Mouse (Mus musculus) cerebellum, adult 11 months (tissue): Measurements from ENCODE around the gene Klf15.

ENCODE experiments used
- DNase-seq: peaks from one replicate; pipeline ENCODE4 v3.0.0; 2022

The Klf15 gene

DNA sequence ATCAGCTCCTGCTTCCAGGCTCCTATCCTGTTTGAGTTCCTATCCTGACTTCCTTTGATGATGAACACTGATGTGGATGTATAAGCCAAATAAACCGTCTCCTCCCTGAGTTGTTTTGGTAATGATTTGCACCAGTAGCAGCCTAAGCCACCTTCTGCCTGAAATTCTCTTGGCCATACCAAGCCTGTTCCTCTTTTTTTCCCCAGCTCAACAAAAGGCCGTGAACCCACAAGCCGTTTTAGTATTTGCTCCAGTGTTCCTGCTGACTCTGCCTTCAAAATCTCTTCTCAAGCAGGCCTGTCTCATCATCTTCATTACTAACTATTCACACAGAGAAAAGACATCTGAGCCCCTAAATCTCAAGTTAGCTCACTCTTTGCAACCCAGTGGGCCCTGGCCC, 31.8 kb downstream of the Klf15 start:
- DNase-seq = no peak

DNA sequence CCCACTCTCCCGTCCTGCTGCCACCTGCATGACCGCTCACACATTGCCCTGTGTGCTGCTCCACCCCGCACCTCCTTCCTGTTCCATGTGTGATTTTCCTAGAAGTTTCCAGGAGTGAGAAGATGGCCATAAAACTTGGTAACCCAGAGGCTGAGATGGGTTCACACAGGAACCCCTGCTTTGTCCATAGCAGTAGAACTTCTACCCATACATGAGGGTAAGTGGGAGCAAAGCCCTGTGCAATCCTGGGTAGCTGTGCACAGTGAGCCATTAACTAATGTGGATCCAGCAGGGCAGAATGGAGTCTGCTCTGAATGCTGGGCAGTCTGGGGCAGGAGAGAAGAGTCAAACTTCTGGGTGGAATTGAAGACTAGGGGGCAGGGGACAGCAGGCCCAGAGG, 32.2 kb downstream of the Klf15 start:
- DNase-seq = no peak

DNA sequence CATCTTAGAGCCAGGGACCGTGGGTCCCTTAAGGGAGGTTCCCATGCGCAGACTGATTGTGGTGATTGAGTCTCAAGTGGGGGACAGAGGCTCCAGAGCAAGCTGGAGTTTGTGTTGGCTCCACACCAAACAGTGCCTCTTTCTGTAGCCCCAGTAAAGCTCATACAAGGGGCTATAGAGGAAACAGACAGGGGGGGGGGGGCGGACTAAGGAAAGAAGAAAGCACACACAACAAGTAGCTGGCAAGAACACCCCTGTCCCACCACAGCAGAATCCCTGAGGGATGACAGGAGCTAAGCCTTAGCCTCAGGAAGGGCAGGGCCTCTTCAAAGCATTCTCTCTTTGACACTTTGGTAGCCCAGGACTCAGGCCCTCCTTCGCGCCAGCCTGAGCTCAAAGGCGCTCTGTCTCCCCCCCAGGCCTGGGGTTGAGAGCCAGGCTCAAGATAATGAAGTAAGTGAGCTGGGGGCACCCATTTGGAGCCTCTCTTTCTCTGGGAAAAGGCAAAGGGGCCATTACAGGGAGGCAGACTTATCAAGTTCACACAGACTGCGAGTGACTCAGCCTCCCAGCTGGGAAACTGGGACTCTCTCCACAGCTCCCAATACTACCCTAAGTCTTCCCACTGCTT, 33.0 kb downstream of the Klf15 start:
- DNase-seq = no peak

DNA sequence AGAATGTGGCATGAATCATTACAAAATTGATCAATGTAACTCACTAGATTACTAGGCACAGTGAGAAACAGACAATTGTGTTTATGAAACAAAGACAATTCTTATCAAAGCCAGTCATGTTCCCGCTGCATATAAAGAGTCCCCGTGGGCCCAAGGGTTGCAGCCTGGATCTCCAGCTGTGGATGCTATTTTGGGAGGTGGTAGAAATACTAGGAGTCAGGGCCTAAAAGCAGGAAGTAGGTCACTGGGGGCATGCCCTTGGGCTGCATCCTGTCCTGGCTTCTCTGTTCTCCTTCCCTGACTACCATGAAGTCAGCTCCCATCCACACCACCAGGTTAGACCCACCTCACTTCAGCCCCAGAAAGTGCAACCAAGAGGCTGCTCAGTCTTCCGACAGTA, 33.8 kb downstream of the Klf15 start:
- no peak for DNase-seq

DNA sequence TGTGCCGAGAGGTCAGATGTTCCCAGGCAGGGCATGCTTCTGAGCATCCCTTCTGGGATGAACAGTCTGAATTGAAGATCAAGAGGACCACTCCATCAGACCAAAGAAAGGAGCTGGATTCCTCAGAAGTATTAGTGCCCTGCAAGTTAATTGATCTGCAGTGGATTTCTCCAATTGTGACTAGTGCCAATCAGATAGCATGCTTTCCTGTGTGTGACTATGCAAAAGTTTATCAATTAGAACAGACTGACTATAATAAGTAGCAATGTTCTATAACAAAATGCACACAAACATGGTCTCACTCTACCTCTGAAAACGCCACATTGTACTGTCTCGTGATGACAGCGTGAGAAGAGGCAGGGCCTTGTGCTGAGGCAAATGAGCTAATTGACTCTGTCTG, 37.1 kb downstream of the Klf15 start:
- DNase-seq = no peak

DNA sequence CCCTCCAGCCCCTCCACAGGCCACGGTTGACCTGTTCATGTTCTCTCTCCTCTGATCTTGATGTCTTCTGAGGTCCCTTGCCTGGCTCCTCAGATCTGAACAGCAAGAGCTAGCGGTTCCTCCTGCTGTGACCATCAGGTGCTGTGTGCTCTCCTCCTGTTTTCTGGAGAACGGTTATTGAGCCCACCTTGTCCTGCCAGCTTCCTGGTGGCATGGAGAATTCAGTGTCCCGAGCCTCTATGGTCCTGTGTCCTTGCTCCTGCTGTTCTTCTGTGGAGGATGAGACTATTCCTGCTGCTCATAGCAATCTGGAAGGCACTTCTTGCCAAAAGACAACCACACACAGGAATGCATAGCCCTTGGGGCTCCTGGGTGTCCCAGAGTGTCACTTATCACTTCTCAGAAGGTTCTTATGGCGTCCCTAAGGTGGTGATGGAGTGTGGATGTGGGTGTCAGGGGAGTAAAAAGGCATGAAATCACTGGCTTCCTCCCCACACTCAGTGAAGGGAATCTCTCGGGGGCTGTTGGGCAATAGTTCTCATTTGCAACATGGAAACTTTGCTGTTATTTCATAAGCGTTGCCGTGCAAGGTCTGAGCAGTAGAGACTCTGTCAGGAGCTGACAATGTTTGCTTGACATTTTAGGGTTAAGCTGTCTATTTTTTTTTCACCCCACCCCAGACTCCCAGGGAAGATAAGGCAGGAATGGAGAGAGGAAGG, 39.0 kb downstream of the Klf15 start:
- DNase-seq = no peak

DNA sequence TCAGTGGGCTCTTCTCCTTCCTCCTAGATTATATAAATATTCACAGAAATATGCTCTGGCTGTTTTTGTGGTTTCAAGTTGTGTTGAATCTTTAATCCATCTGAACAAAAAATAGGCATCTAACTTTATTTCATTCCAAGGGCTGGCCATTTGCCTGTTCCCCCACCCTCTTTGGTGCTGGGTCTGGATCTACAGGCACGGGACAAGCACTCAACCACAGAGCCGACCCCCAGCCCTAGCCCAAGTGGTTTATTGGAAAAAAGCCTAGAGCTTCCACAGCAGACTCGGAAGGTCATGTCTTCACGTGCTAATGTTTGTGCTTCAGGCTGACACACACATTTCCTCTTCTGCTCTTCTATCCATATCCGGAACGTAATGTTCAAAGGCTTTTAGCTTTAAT, 43.5 kb downstream of the Klf15 start:
- no peak for DNase-seq

DNA sequence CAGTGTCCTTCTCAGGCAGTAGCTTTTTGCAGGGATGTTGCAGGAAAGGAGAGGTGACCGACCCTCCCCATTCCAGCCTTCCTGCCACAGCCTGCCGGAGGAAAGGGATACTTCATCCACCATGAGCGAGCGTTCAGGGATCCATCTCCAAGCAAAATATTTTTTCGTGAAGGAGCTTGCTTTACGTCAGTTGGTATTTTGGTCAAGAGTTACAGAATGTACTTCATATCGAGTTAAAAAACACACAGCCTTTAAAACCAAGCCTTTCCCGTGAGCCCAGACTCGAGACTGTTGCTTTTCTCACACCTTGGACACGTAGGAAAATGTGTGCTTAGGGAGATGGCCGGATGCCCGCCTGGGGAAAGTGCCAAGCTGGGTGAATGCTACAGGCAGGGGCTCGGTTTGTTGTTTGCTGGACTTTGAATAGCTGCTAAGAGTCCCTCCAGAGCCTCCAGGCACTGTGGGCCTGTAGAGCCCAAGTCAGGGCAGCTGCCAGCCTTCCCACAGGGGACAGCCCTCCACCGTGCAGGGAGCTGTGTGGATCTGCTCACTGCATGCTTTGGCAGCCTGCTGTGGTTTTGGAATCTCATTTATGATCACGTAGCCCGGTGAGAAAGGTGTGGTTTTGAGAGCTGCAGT, 44.4 kb downstream of the Klf15 start:
- DNase-seq = peak; percentile 82

DNA sequence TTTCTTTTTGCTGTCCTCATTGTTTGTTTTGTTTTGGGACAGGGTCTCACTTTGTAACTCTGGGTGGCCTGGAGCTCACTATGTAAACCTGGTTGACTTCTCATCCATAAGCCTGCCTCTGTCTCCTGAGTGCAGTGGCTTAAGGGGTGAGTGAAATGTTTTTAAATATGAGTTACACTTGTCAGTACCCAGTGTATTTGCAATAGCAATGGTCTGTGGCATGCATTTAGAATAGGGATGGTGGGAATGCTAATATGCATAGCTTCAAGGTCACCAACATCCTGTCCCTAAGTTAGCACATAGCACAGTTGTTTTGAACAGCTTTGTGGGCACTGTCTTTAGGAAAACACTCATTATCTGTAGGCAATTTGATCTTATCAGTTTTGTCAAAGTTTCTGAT, 45.1 kb downstream of the Klf15 start:
- no peak for DNase-seq

DNA sequence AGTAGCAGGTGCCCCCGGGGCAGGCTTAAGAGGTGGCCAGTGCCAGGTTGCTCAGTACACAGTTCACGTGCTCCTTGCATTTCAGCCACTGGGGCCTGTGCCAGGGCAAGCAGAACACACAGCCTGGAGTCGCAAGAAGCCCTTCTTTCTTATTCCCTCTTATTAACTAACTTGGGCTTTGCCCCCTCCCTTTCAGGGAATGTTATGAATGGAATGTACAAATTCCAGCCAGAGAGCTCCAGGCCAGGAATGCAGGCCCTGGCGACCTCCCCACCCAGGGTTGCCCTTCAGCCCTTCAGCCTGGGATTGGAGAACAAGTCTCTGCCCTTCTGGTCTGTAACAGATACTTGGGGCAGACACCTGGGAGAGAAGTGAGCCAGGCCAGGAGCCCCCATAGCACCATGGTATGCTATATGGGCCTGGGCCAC, 45.8 kb downstream of the Klf15 start:
- no peak for DNase-seq

DNA sequence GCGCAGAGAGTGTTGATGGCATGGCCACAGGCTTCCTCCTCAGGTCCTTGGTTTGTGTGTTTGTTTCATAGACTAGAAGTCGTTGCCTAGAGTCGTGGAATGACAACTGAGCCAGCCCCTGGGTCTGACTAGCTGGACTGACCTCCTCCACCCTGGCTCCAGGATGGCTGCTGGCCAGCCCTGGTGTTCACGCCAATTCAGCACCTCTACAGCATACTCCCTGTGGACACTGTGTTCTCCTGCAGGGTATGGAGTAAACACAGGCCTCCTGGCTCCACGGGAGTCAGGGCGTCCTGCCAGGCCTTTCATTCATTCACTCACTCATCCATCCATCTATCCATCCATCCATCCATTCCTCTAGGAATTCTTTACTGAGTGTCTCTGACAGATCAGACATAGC, 46.7 kb downstream of the Klf15 start:
- DNase-seq = no peak

DNA sequence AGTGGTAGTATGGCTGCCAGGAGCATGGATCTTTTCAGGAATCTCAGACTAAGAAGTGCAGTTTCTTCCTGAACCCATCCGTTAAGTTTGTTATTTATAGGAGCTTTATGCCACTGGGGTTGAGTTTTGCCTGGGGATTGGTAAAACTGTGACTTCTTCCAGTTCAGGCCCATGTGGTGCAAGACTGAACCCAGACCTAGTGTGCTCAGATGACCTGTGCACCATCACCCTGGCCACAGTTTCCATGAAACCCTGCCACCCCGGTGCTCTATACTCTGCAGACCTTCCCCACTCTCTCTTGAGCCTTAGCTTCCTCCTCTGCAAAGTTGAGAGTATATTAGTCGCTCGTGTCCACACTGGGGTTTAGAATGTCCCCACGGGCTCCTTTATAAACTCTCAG, 50.0 kb downstream of the Klf15 start:
- no peak for DNase-seq

DNA sequence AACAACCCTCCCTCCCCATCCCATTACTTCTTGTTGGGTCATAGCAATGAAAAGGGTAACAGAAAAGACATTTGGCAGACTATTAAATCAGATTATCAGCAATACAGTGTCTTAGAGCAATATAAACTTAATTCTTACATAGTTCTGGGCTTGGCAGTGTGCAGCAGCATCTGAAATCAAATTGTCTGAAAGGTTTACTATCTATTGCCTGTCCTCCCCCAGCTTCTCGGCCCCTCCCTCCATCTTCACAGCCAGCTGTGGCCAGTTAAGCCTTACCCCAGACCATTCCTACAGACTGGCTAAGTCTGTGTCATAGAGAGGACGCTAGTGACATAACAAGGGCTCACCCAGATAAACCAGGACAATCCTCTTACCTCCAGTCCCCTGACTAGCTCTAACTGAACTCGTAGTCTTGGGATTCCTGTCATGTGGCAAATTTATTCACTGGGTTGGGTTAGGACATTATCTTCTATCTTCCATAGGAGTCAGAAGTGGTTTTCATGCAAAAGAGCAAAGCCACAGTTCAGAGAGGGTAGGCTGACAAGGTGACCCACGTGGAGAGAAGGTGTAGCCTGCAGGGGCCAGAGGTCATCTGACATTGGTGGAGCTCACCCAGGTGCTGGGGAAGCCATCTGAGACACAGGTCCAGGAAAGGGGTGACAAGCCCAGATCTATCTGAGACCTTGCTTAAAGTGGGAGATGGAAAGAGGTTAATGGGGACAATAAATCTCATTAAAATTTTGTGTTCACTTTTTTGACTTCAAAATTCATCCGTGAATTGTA, 50.9 kb downstream of the Klf15 start:
- DNase-seq = no peak

DNA sequence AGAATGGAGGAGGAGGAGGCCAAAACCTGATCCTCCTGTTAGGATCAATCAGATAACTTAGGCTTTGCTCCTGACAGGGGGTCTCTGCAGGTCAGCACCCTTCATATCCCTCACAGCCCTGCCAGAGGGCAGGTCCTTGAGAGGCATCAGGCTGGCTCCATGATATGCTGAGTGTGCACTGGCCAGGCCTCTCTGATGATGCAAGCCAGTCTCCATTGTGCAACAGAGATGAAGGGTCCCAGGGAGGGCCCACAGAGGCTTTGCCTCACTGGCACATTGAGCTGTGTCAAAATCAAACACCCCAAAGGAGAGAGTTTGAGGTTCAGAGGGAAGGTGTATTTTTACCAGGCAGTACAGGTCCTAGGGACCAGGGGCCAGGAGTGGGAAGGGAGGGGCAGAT, 52.0 kb downstream of the Klf15 start:
- no peak for DNase-seq

DNA sequence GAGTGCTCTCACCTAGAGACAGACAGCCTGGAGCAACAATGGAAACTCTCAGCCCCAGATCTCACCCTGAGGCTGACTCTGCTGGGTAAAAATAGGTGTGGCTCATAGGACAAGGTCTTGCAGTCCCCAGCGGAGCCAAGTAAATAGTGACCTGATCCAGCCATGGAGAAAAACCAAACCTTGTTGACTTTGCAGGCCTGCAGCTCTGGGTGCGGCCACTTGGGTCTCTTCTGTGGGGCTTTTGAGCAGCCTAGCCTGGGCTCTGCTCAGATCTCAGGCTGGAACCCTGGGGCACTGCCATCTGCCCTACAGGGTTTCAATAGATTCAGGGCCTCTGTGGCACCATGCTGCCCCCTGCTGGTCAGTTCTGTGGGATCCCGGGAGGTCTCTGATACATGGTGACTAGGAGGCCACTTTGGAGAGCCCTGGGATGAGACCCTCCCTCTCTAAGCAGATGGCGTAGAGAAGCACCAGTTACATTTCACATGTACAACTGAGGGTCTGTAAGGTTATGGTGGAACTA, 52.6 kb downstream of the Klf15 start:
- peak; percentile 95 for DNase-seq

DNA sequence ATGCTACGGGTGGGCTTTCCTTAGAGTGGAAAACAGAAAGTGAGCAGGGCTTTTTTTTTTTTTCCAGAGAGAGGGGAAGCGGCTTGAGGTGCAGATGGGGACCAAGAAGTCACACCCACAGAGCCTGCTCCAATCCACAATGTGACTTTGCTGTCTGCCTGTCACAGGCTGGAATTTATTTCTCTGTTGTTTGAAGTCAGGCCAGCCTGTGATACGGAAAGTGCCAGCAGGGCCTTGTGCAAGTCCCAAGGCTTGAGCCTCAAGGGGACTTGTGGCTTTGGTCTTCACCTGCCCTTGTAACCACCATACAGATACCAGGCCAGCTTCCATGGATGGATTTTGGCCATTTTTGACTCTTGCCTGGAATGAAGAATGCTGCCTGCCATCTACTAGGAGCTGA, 56.5 kb downstream of the Klf15 start:
- no peak for DNase-seq

DNA sequence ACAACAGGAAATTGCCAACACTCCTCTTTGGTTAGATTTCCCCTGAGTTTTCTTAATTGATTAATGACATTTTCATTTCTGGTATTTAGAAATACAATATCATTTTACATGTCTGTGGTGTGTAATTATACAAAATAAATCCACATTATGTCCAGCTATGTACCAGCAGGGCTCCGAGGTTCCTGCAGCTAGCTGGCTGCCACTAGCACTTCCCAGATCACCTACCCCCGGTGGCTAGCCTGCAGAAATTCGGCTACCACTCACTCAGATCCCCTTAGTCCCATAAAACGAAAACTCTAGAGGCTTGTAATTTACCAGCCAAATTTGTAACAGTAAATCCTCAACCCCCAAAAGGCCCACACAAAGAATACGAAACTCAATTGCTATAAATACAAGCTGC, 57.0 kb downstream of the Klf15 start:
- DNase-seq = no peak
